Mouse (Mus musculus) kidney, adult 2 months (tissue): ENCODE data around the gene Cd300ld3.

ENCODE experiments used
- CTCF ChIP-seq: fragments of 200-500 bp; conservative IDR thresholded peaks from 2 replicates; pipeline ENCODE4 v1.5.1; 2011; ENCODE audit warnings: low read depth, mild to moderate bottlenecking, control low read depth, low read length, moderate library complexity, mixed read lengths; ENCODE audit not compliant: insufficient read depth, insufficient read length
- POLR2A ChIP-seq: fragments of 200-500 bp; IDR thresholded peaks from one replicate; pipeline ENCODE4 v1.6.1; 2011; ENCODE audit warnings: low read depth, low read length, control low read depth

- TF ChIP-seq CTCF = no peak
- TF ChIP-seq POLR2A = no peak
Observed at GRCm38 (mm10) chr11:115001474-115002040, 46.7 kb downstream of the Cd300ld3 start, which contains the start of gene Cd300c2.
